Mouse (Mus musculus): ENCODE results near the gene Ankrd33.
A peak's percentile ranks its signal among the peaks of the same experiment; 100 is the strongest.

The Ankrd33 gene

GRCm38 (mm10) chr15:101148604-101149003 is 33.0 kb downstream of the Ankrd33 start:
- DNase-seq, result no peak

- DNase-seq, result no peak
Measured at GRCm38 (mm10) chr15:101151409-101152261, 36.1 kb downstream of the Ankrd33 start.

- DNase-seq, result no peak
Measured at GRCm38 (mm10) chr15:101154700-101155616, 39.4 kb downstream of the Ankrd33 start.

- no peak for DNase-seq
Measured at GRCm38 (mm10) chr15:101160128-101160527, 44.6 kb downstream of the Ankrd33 start.

GRCm38 (mm10) chr15:101160591-101160990 is 45.0 kb downstream of the Ankrd33 start:
- DNase-seq, result no peak

- no peak for DNase-seq
Measured at GRCm38 (mm10) chr15:101161534-101161933, 46.0 kb downstream of the Ankrd33 start.

- no peak for DNase-seq
Measured at GRCm38 (mm10) chr15:101163056-101163458, 47.5 kb downstream of the Ankrd33 start.

GRCm38 (mm10) chr15:101163854-101164253 is 48.3 kb downstream of the Ankrd33 start:
- DNase-seq, result no peak

- peak; percentile 12 for DNase-seq
Measured at GRCm38 (mm10) chr15:101164291-101164690, 48.7 kb downstream of the Ankrd33 start.

- peak; percentile 28 for DNase-seq
Measured at GRCm38 (mm10) chr15:101165658-101166437, 50.3 kb downstream of the Ankrd33 start.

GRCm38 (mm10) chr15:101167553-101167952 is 52.0 kb downstream of the Ankrd33 start:
- peak; percentile 1 for DNase-seq
